Mouse (Mus musculus): ENCODE results near the gene Cinp. TPM values are rescaled to one million over a fixed set of nuclear protein-coding genes. Genes with fewer than 3 reads are reported as not detected.
"Not testable (repeated sequence)": the region's sequence is repeated elsewhere in the genome, so short reads cannot be mapped to it uniquely, and the experiment has no call there.

The Cinp gene
- polyA plus RNA-seq, 1 experiment from 2014 or later: 86.2 TPM

GRCm38 (mm10) chr12:110865989-110866388, 23.0 kb downstream of the Cinp start:
- Histone ChIP-seq H3K9ac (no peak overlapping the region), H3K4me2 (replicated peaks) (no peak overlapping the region), H3K9me3 (ENCODE audit: control insufficient read depth, low read length) (no peaks in the 10 kb centered on the region), H3K36me3 (replicated peaks; ENCODE audit: control insufficient read depth, insufficient read depth) (peaks cover 79% of the 10 kb centered on the region), H3K27me3 (ENCODE audit: control insufficient read depth, insufficient read depth, low read length) (no peaks in the 10 kb centered on the region), H3K4me3 (replicated peaks; ENCODE audit: low read length) (no peak overlapping the region), H3K27ac (no peak overlapping the region), H3K4me1 (replicated peaks; ENCODE audit: control insufficient read depth, insufficient read depth, low read length) (no peaks in the 10 kb centered on the region)
- no peak for DNase-seq (ENCODE audit: low spot score)
- ATAC-seq (ENCODE audit: low FRiP score): no peak
- WGBS: 78% methylated on average over 10 of the region's 10 CpGs

- no peak for ATAC-seq (ENCODE audit: low FRiP score)
- WGBS: 27% methylated on average over 6 of the region's 6 CpGs
Measured at GRCm38 (mm10) chr12:110865571-110865970, 23.4 kb downstream of the Cinp start.

GRCm38 (mm10) chr12:110864008-110864407, 24.9 kb downstream of the Cinp start:
- DNase-seq (ENCODE audit: low spot score) (no peak), ATAC-seq (ENCODE audit: low FRiP score) (no peak)
- Histone ChIP-seq H3K27ac (no peak overlapping the region), H3K27me3 (ENCODE audit: control insufficient read depth, insufficient read depth, low read length) (no peaks in the 10 kb centered on the region), H3K4me3 (replicated peaks; ENCODE audit: low read length) (no peak overlapping the region), H3K36me3 (replicated peaks; ENCODE audit: control insufficient read depth, insufficient read depth) (peaks cover 66% of the 10 kb centered on the region), H3K9me3 (ENCODE audit: control insufficient read depth, low read length) (no peaks in the 10 kb centered on the region), H3K4me1 (replicated peaks; ENCODE audit: control insufficient read depth, insufficient read depth, low read length) (no peaks in the 10 kb centered on the region), H3K4me2 (replicated peaks) (no peak overlapping the region), H3K9ac (no peak overlapping the region)
- 91% methylated on average over 6 of the region's 6 CpGs for WGBS

More at GRCm38 (mm10) chr12:110865571-110865970, 23.4 kb downstream of the Cinp start:
- no peaks in the 10 kb centered on the region for H3K4me1 ChIP-seq (replicated peaks; ENCODE audit: control insufficient read depth, insufficient read depth, low read length)
- no peak overlapping the region for H3K4me2 ChIP-seq (replicated peaks)
- no peak overlapping the region for H3K4me3 ChIP-seq (replicated peaks; ENCODE audit: low read length)
- H3K9me3 ChIP-seq (ENCODE audit: control insufficient read depth, low read length): no peaks in the 10 kb centered on the region
- no peak overlapping the region for H3K27ac ChIP-seq
- H3K27me3 ChIP-seq (ENCODE audit: control insufficient read depth, insufficient read depth, low read length): no peaks in the 10 kb centered on the region
- no peak for DNase-seq (ENCODE audit: low spot score)
- peaks cover 79% of the 10 kb centered on the region for H3K36me3 ChIP-seq (replicated peaks; ENCODE audit: control insufficient read depth, insufficient read depth)
- H3K9ac ChIP-seq: no peak overlapping the region

- H3K27me3 ChIP-seq (ENCODE audit: control insufficient read depth, insufficient read depth, low read length): no peaks in the 10 kb centered on the region
- no peak overlapping the region for H3K4me2 ChIP-seq (replicated peaks)
- ATAC-seq (ENCODE audit: low FRiP score) (no peak), DNase-seq (ENCODE audit: low spot score) (no peak)
- no peak overlapping the region for H3K27ac ChIP-seq
- H3K4me1 ChIP-seq (replicated peaks; ENCODE audit: control insufficient read depth, insufficient read depth, low read length): no peaks in the 10 kb centered on the region
- H3K36me3 ChIP-seq (replicated peaks; ENCODE audit: control insufficient read depth, insufficient read depth): peaks cover 49% of the 10 kb centered on the region
- H3K9me3 ChIP-seq (ENCODE audit: control insufficient read depth, low read length): no peaks in the 10 kb centered on the region
- H3K4me3 ChIP-seq (replicated peaks; ENCODE audit: low read length): no peak overlapping the region
- 61% methylated on average over 7 of the region's 7 CpGs for WGBS
- no peak overlapping the region for H3K9ac ChIP-seq
Measured at GRCm38 (mm10) chr12:110861256-110861655, 27.7 kb downstream of the Cinp start.

GRCm38 (mm10) chr12:110860293-110860692, 28.7 kb downstream of the Cinp start:
- ATAC-seq (ENCODE audit: low FRiP score) (no peak), DNase-seq (ENCODE audit: low spot score) (no peak)
- no peak overlapping the region for H3K9ac ChIP-seq
- H3K4me2 ChIP-seq (replicated peaks): no peak overlapping the region
- H3K4me1 ChIP-seq (replicated peaks; ENCODE audit: control insufficient read depth, insufficient read depth, low read length): no peaks in the 10 kb centered on the region
- H3K4me3 ChIP-seq (replicated peaks; ENCODE audit: low read length): no peak overlapping the region
- H3K27me3 ChIP-seq (ENCODE audit: control insufficient read depth, insufficient read depth, low read length): no peaks in the 10 kb centered on the region
- no peak overlapping the region for H3K27ac ChIP-seq
- no peaks in the 10 kb centered on the region for H3K9me3 ChIP-seq (ENCODE audit: control insufficient read depth, low read length)
- peaks cover 47% of the 10 kb centered on the region for H3K36me3 ChIP-seq (replicated peaks; ENCODE audit: control insufficient read depth, insufficient read depth)

- WGBS: 96% methylated on average over 15 of the region's 15 CpGs
- not testable (repeated sequence) for ATAC-seq (ENCODE audit: low FRiP score); H3K4me3 ChIP-seq (replicated peaks; ENCODE audit: low read length); H3K9ac ChIP-seq; H3K27me3 ChIP-seq (ENCODE audit: control insufficient read depth, insufficient read depth, low read length); DNase-seq (ENCODE audit: low spot score); H3K4me2 ChIP-seq (replicated peaks); H3K9me3 ChIP-seq (ENCODE audit: control insufficient read depth, low read length); H3K27ac ChIP-seq; H3K4me1 ChIP-seq (replicated peaks; ENCODE audit: control insufficient read depth, insufficient read depth, low read length)
- H3K36me3 ChIP-seq (replicated peaks; ENCODE audit: control insufficient read depth, insufficient read depth): peaks cover 42% of the 10 kb centered on the region
Measured at GRCm38 (mm10) chr12:110858681-110859080, 30.3 kb downstream of the Cinp start.

- H3K36me3 ChIP-seq (replicated peaks; ENCODE audit: control insufficient read depth, insufficient read depth): peaks cover 38% of the 10 kb centered on the region
- no peak overlapping the region for H3K4me2 ChIP-seq (replicated peaks)
- no peak overlapping the region for H3K9ac ChIP-seq
- no peak overlapping the region for H3K4me3 ChIP-seq (replicated peaks; ENCODE audit: low read length)
- ATAC-seq (ENCODE audit: low FRiP score) (no peak), DNase-seq (ENCODE audit: low spot score) (no peak)
- no peaks in the 10 kb centered on the region for H3K27me3 ChIP-seq (ENCODE audit: control insufficient read depth, insufficient read depth, low read length)
- no peaks in the 10 kb centered on the region for H3K9me3 ChIP-seq (ENCODE audit: control insufficient read depth, low read length)
- no peaks in the 10 kb centered on the region; the same call in 1 of the 2 replicates for H3K4me1 ChIP-seq (replicated peaks; ENCODE audit: control insufficient read depth, insufficient read depth, low read length)
- H3K27ac ChIP-seq: no peak overlapping the region
- 95% methylated on average over 7 of the region's 7 CpGs for WGBS
Measured at GRCm38 (mm10) chr12:110857196-110857595, 31.7 kb downstream of the Cinp start.

- H3K27me3 ChIP-seq (ENCODE audit: control insufficient read depth, insufficient read depth, low read length): no peaks in the 10 kb centered on the region
- H3K36me3 ChIP-seq (replicated peaks; ENCODE audit: control insufficient read depth, insufficient read depth): peaks cover 22% of the 10 kb centered on the region
- no peak overlapping the region for H3K4me3 ChIP-seq (replicated peaks; ENCODE audit: low read length)
- H3K4me2 ChIP-seq (replicated peaks): no peak overlapping the region
- H3K27ac ChIP-seq: no peak overlapping the region
- ATAC-seq (ENCODE audit: low FRiP score) (no peak), DNase-seq (ENCODE audit: low spot score) (no peak)
- H3K9ac ChIP-seq: no peak overlapping the region
- no peaks in the 10 kb centered on the region for H3K9me3 ChIP-seq (ENCODE audit: control insufficient read depth, low read length)
- WGBS: 89% methylated on average over 32 of the region's 32 CpGs
- peaks cover 12% of the 10 kb centered on the region for H3K4me1 ChIP-seq (replicated peaks; ENCODE audit: control insufficient read depth, insufficient read depth, low read length)
Measured at GRCm38 (mm10) chr12:110854786-110855737, 33.9 kb downstream of the Cinp start.

GRCm38 (mm10) chr12:110851923-110852322, 37.0 kb downstream of the Cinp start:
- no peak for DNase-seq (ENCODE audit: low spot score)
- Histone ChIP-seq H3K9me3 (ENCODE audit: control insufficient read depth, low read length) (no peaks in the 10 kb centered on the region), H3K4me3 (replicated peaks; ENCODE audit: low read length) (no peak overlapping the region), H3K36me3 (replicated peaks; ENCODE audit: control insufficient read depth, insufficient read depth) (peaks cover 16% of the 10 kb centered on the region), H3K4me2 (replicated peaks) (no peak overlapping the region), H3K27ac (no peak overlapping the region), H3K27me3 (ENCODE audit: control insufficient read depth, insufficient read depth, low read length) (0 out of 2 replicates have a peak, but pooled peaks cover 2% of the 10 kb centered on the region), H3K9ac (no peak overlapping the region), H3K4me1 (replicated peaks; ENCODE audit: control insufficient read depth, insufficient read depth, low read length) (peaks cover 12% of the 10 kb centered on the region)
- whole genome bisulfite sequencing: 92% methylated on average over 1 of the region's 1 CpGs
- no peak for ATAC-seq (ENCODE audit: low FRiP score)

Data from hindbrain, embryonic 14.5 days (tissue).